Mouse (Mus musculus) neural tube, embryonic 15.5 days (tissue): ENCODE measurements around the gene Cyp4f40. TPM values are rescaled to one million over a fixed set of nuclear protein-coding genes. Genes with fewer than 3 reads are reported as not detected.
"Not testable (repeated sequence)": the region's sequence is repeated elsewhere in the genome, so short reads cannot be mapped to it uniquely, and the experiment has no call there.

ENCODE experiments used
- ATAC-seq: fragments of 200-750 bp; cut with Nextera tagmentation; 2 replicates; pipeline ENCODE4 v1.8.0; 2017; ENCODE audit warnings: mild to moderate bottlenecking, moderate TSS enrichment, moderate library complexity; ENCODE audit not compliant: low FRiP score
- H3K27ac ChIP-seq: fragments of 300-500 bp; sonication (generic); replicated peaks from 2 replicates; pipeline ENCODE4 v1.5.1; 2015; ENCODE audit warnings: mild to moderate bottlenecking, inconsistent platforms
- H3K27me3 ChIP-seq: fragments of 300-500 bp; sonication (generic); replicated peaks from 2 replicates; pipeline ENCODE4 v1.6.1; 2015; ENCODE audit warnings: inconsistent platforms
- H3K36me3 ChIP-seq: fragments of 300-500 bp; sonication (generic); 2 replicates; pipeline ENCODE4 v1.6.1; 2015; ENCODE audit warnings: inconsistent platforms
- H3K4me1 ChIP-seq: fragments of 300-500 bp; sonication (generic); 2 replicates; pipeline ENCODE4 v1.6.1; 2015; ENCODE audit warnings: inconsistent platforms
- H3K4me2 ChIP-seq: fragments of 300-500 bp; sonication (generic); 2 replicates; pipeline ENCODE4 v1.6.1; 2015; ENCODE audit warnings: inconsistent platforms, mild to moderate bottlenecking, moderate library complexity
- H3K4me3 ChIP-seq: fragments of 300-500 bp; sonication (generic); replicated peaks from 2 replicates; pipeline ENCODE4 v1.5.1; 2015; ENCODE audit warnings: mild to moderate bottlenecking, inconsistent platforms
- H3K9ac ChIP-seq: fragments of 300-500 bp; sonication (generic); replicated peaks from 2 replicates; pipeline ENCODE4 v1.6.1; 2015; ENCODE audit warnings: mild to moderate bottlenecking, inconsistent platforms
- H3K9me3 ChIP-seq: fragments of 300-500 bp; sonication (generic); replicated peaks from 2 replicates; pipeline ENCODE4 v1.6.1; 2016; ENCODE audit warnings: inconsistent platforms
- WGBS: fragments of 180-500 bp; shearing (Covaris S2); methylation state at CpG from one replicate; pipeline ENCODE4 v1.1.7; 2015; ENCODE audit warnings: mixed read lengths; 5-methylcytosine and 5-hydroxymethylcytosine counted together
- polyA plus RNA-seq: library from polyadenylated mRNA; unstranded; fragments of >200 nt; fragmentation: Nextera tagmentation; extraction: Ambion mirVana; gene quantifications from 2 replicates; pipeline ENCODE4 v1.2.1, GENCODE M21; 2015

The Cyp4f40 gene
- polyA plus RNA-seq, 1 experiment from 2014 or later: 0.10 TPM

- Histone ChIP-seq H3K27me3 (no peaks in the 10 kb centered on the region), H3K27ac (no peak overlapping the region), H3K4me1 (no peaks in the 10 kb centered on the region), H3K36me3 (no peaks in the 10 kb centered on the region), H3K9ac (no peak overlapping the region), H3K4me3 (no peak overlapping the region), H3K4me2 (no peak overlapping the region), H3K9me3 (no peaks in the 10 kb centered on the region)
- WGBS: 87% methylated on average over 4 of the region's 4 CpGs
- ATAC-seq: no peak
Observed at GRCm38 (mm10) chr17:32646631-32647030, 12.1 kb upstream of the Cyp4f40 start.

DNA sequence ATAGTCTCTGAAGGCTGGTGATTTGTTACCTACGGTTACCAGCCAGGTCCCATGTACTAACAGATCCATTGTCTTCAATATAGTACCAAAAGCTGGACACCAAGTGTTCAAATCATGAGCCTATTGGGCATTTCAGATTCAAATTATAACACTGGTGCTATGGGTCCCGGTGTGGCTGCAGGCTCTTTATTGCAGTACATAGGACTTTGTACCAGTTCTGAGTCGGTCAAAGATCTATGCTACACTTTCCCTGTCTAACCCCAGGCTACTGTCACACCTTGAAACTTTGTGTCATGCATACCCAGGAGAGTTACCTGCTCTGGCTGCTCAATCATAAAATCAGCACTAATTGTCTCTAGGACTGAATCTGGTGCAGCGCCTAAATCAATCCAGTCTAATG is 4.8 kb upstream of the Cyp4f40 start:
- ATAC-seq: no peak
- H3K4me1 ChIP-seq: no peaks in the 10 kb centered on the region
- H3K4me2 ChIP-seq: no peak overlapping the region
- H3K27me3 ChIP-seq: no peaks in the 10 kb centered on the region
- no peaks in the 10 kb centered on the region for H3K9me3 ChIP-seq
- 90% methylated on average over 4 of the region's 4 CpGs for WGBS
- no peak overlapping the region for H3K4me3 ChIP-seq
- no peak overlapping the region for H3K9ac ChIP-seq
- no peaks in the 10 kb centered on the region for H3K36me3 ChIP-seq
- no peak overlapping the region for H3K27ac ChIP-seq

DNA sequence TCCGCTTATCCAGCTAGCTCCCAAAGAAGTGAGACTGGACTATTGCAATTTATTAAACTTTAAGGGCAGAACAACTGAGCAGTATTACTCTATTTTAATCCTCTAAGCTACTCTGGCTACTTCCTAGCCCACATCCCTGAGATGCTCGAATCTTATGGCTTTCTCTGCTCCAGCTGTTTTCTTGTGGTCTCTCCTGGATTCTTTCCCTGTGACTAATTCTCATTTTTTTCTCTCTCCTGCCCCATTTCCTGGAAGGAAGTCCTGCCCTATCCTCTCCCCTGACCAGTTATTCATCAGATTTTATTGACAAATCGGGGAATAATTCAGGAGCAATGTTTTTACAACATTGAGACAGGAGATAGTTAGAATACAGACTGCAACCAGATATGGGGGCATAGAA is 1.7 kb upstream of the Cyp4f40 start:
- H3K4me2 ChIP-seq: no peak overlapping the region
- no peaks in the 10 kb centered on the region for H3K27me3 ChIP-seq
- no peak overlapping the region for H3K27ac ChIP-seq
- H3K9ac ChIP-seq: no peak overlapping the region
- H3K9me3 ChIP-seq: no peaks in the 10 kb centered on the region
- no peak for ATAC-seq
- H3K4me3 ChIP-seq: no peak overlapping the region
- no peaks in the 10 kb centered on the region for H3K4me1 ChIP-seq
- no peaks in the 10 kb centered on the region for H3K36me3 ChIP-seq
- 79% methylated on average over 3 of the region's 3 CpGs for WGBS

DNA sequence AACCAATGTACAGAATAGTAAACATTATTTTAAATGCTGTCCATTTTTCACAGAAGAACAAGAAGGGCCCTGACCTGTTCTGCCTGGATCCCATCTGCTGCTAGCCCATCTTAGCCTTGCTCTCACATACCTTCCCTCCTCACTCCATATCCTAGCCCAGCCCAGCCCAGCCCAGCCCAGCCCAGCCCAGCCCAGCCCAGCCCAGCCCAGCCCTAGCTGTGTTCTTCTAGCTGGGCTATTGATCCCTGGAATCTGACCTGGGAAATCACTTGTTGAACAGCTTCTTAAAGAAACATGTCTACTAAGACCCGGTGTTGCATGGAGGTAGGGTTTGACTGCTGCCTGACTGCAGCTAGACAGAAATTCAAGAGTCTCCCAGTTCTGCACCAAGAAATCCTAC is 454 bp upstream of the Cyp4f40 start:
- Histone ChIP-seq H3K4me2 (no peak overlapping the region), H3K36me3 (no peaks in the 10 kb centered on the region), H3K4me3 (no peak overlapping the region), H3K27me3 (no peaks in the 10 kb centered on the region), H3K27ac (no peak overlapping the region), H3K9me3 (no peaks in the 10 kb centered on the region), H3K9ac (no peak overlapping the region), H3K4me1 (no peaks in the 10 kb centered on the region)
- 88% methylated on average over 1 of the region's 1 CpGs for WGBS
- ATAC-seq: no peak

DNA sequence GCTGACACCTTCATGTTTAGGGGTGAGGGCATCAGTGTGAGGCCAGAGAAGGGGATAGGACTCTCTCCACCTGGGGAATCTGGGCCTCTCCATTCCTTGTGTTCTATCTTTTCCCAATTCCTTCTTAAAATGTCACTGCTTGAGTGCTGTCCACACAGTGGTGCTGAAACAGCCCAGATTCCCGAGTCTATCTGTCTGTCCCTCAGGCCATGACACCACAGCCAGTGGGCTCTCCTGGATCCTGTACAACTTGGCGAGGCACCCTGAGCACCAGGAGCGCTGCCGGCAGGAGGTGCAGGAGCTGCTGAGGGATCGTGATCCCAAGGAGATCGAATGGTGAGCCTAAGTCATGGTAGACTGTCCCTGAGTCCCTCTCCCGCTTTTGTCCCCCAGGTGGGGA is 15.3 kb downstream of the Cyp4f40 start:
- no peaks in the 10 kb centered on the region; the same call in 1 of the 2 replicates for H3K27me3 ChIP-seq
- H3K36me3 ChIP-seq: no peaks in the 10 kb centered on the region
- no peak overlapping the region for H3K4me2 ChIP-seq
- H3K4me1 ChIP-seq: peaks cover 2% of the 10 kb centered on the region; the same call in 1 of the 2 replicates
- H3K4me3 ChIP-seq: no peak overlapping the region
- H3K27ac ChIP-seq: no peak overlapping the region
- ATAC-seq: no peak
- H3K9ac ChIP-seq: no peak overlapping the region
- no peaks in the 10 kb centered on the region for H3K9me3 ChIP-seq
- WGBS: 71% methylated on average over 7 of the region's 7 CpGs

GRCm38 (mm10) chr17:32676040-32676635 is 17.4 kb downstream of the Cyp4f40 start:
- Histone ChIP-seq H3K9ac (no peak overlapping the region), H3K27me3 (no peaks in the 10 kb centered on the region; the same call in 1 of the 2 replicates), H3K4me1 (peaks cover 2% of the 10 kb centered on the region; the same call in 1 of the 2 replicates), H3K9me3 (no peaks in the 10 kb centered on the region), H3K36me3 (no peaks in the 10 kb centered on the region), H3K4me2 (peak overlapping the region; percentile 41), H3K27ac (no peak overlapping the region), H3K4me3 (no peak overlapping the region)
- ATAC-seq: no peak
- 54% methylated on average over 21 of the region's 21 CpGs for WGBS

GRCm38 (mm10) chr17:32680404-32680803 is 21.7 kb downstream of the Cyp4f40 start:
- Histone ChIP-seq H3K4me1 (peaks cover 2% of the 10 kb centered on the region; the same call in 1 of the 2 replicates), H3K4me3 (no peak overlapping the region), H3K9me3 (no peaks in the 10 kb centered on the region), H3K4me2 (no peak overlapping the region), H3K9ac (no peak overlapping the region), H3K36me3 (no peaks in the 10 kb centered on the region), H3K27me3 (no peaks in the 10 kb centered on the region; the same call in 1 of the 2 replicates), H3K27ac (no peak overlapping the region)
- no peak for ATAC-seq
- WGBS: 21% methylated on average over 2 of the region's 2 CpGs

GRCm38 (mm10) chr17:32685048-32685750 is 26.5 kb downstream of the Cyp4f40 start, which contains the start of gene Cyp4f15:
Gene Cyp4f15 (plus strand): TSS chr17:32685627.
- H3K9ac ChIP-seq: no peak within 1 kb of the TSS
- no peaks in the 10 kb centered on the region for H3K9me3 ChIP-seq
- WGBS: 33% methylated on average over 7 of the region's 7 CpGs
- H3K27ac ChIP-seq: no peak within 1 kb of the TSS
- no peak within 1 kb of the TSS for H3K4me2 ChIP-seq
- ATAC-seq: no peak
- no peaks in the 10 kb centered on the region for H3K4me1 ChIP-seq
- no peak within 1 kb of the TSS for H3K4me3 ChIP-seq
- H3K36me3 ChIP-seq: no peaks in the 10 kb centered on the region
- no peaks in the 10 kb centered on the region for H3K27me3 ChIP-seq

DNA sequence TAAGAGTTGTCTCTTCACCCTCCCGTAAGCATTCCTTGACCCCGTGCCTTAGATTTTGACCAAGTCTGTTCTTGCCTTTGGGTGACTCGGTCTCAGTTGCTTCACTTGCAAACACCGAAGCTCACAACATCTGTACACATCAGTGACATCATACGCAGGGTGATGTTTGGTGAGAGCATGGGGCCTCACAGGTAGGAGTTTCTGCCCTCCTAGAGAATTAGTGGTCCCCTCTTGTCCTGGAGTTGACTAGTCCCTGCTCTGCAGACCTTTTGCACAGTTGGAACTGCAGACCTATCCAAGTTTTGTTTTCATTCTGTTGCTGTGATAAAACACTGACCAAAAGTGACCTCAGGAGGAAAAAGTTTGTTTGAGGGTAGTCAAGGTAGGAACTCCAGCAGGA is 28.0 kb downstream of the Cyp4f40 start:
- no peaks in the 10 kb centered on the region for H3K27me3 ChIP-seq
- ATAC-seq: no peak
- H3K36me3 ChIP-seq: no peaks in the 10 kb centered on the region
- no peak overlapping the region for H3K27ac ChIP-seq
- no peak overlapping the region for H3K4me3 ChIP-seq
- H3K4me2 ChIP-seq: no peak overlapping the region
- H3K4me1 ChIP-seq: no peaks in the 10 kb centered on the region
- H3K9me3 ChIP-seq: no peaks in the 10 kb centered on the region
- 93% methylated on average over 5 of the region's 5 CpGs for WGBS
- H3K9ac ChIP-seq: no peak overlapping the region

DNA sequence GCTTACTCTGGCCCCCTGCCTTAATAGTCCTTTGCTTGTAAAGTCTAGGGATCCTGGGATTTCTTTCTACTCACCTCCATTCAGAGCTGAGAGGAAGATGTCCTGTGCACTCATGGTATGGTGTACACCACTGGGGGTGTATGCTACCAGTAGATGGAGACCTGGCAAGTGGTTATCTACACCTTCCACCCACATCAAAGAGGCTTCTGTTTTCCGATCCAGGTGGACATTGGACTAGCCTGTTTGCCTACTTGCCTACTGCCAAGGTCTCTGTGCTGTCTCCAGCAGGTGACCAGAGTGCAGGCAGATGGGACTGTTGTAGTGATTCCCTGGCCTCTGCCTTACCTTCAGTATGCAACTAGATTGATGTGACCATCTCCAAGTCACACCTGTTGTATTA is 32.3 kb downstream of the Cyp4f40 start:
- H3K36me3 ChIP-seq: no peaks in the 10 kb centered on the region
- no peak overlapping the region for H3K4me3 ChIP-seq
- no peaks in the 10 kb centered on the region for H3K4me1 ChIP-seq
- no peak overlapping the region for H3K9ac ChIP-seq
- WGBS: 89% methylated on average over 1 of the region's 1 CpGs
- H3K4me2 ChIP-seq: no peak overlapping the region
- ATAC-seq: no peak
- H3K27ac ChIP-seq: no peak overlapping the region
- H3K9me3 ChIP-seq: no peaks in the 10 kb centered on the region
- no peaks in the 10 kb centered on the region for H3K27me3 ChIP-seq

GRCm38 (mm10) chr17:32702826-32703225 is 44.1 kb downstream of the Cyp4f40 start:
- no peaks in the 10 kb centered on the region for H3K27me3 ChIP-seq
- H3K9me3 ChIP-seq: peaks cover 6% of the 10 kb centered on the region
- no peaks in the 10 kb centered on the region for H3K4me1 ChIP-seq
- no peak overlapping the region for H3K9ac ChIP-seq
- no peaks in the 10 kb centered on the region for H3K36me3 ChIP-seq
- H3K4me2 ChIP-seq: peak overlapping the region; percentile 40
- H3K4me3 ChIP-seq: no peak overlapping the region
- WGBS: 50% methylated on average over 22 of the region's 22 CpGs
- no peak for ATAC-seq
- H3K27ac ChIP-seq: no peak overlapping the region

DNA sequence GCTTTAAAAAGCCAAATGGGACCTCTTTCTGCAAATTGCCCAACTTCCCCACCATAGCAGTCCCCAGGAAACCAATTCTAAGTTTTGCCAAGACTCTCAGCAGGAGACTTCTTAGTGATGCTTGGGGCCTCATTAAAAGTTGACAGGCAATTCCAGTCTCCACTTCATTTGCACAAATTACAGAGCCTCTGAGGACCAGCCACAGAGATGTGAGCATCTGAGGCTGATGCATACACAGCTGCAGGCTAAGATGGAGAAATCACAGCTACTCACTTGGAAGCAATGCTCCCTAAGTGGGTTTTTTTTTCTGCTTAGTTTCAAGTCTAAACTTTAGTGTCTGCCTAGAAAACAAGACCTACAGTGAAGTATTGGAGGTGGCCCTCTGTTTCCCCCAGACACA is 51.8 kb downstream of the Cyp4f40 start:
- H3K36me3 ChIP-seq, H3K4me2 ChIP-seq, H3K9ac ChIP-seq, H3K4me1 ChIP-seq, H3K9me3 ChIP-seq, H3K27me3 ChIP-seq, H3K27ac ChIP-seq, ATAC-seq, H3K4me3 ChIP-seq: not testable (repeated sequence)
